Mouse (Mus musculus) megakaryocyte, embryonic 14.5 days (primary cell): ENCODE measurements at regions not wholly inside any gene's neighbourhood (a gene's known extent, or its start where the extent isn't known, plus 50 kb on each side); places are given as distances from the start of the nearest gene placed in this dataset.

Experiments
- H3K27me3 ChIP-seq: replicated peaks from 2 replicates; pipeline ENCODE3; 2012; ENCODE audit warnings: inconsistent platforms
- H3K36me3 ChIP-seq: replicated peaks from 2 replicates; pipeline ENCODE3; 2012; ENCODE audit warnings: low read length, inconsistent platforms, mixed read lengths
- H3K4me1 ChIP-seq: 2 replicates; pipeline ENCODE4 v1.6.1; 2012; ENCODE audit warnings: inconsistent platforms
- H3K4me3 ChIP-seq: replicated peaks from 2 replicates; pipeline ENCODE3; 2012; ENCODE audit warnings: moderate library complexity, mild to moderate bottlenecking, inconsistent platforms
- H3K9me3 ChIP-seq: 2 replicates; pipeline ENCODE4 v1.6.1; 2012; ENCODE audit warnings: inconsistent platforms
- FLI1 ChIP-seq: IDR thresholded peaks from 2 replicates; pipeline ENCODE4 v1.6.1; 2012; ENCODE audit warnings: low read length, inconsistent platforms, mixed read lengths
- GATA1 ChIP-seq: IDR thresholded peaks from 3 replicates; pipeline ENCODE4 v1.6.1; 2012; ENCODE audit warnings: mixed read lengths, low read length, inconsistent platforms, borderline replicate concordance

- no peaks in the 10 kb centered on the region for H3K27me3 ChIP-seq
- H3K9me3 ChIP-seq, result 0 out of 2 replicates have a peak, but pooled peaks cover 4% of the 10 kb centered on the region
- H3K4me3 ChIP-seq, result no peak overlapping the region
- H3K4me1 ChIP-seq, result no peaks in the 10 kb centered on the region
- TF ChIP-seq FLI1 (no peak), GATA1 (no peak)
- no peaks in the 10 kb centered on the region for H3K36me3 ChIP-seq
Measured at GRCm38 (mm10) chr17:80833355-80834175, 105.3 kb upstream of the Map4k3 start.

DNA sequence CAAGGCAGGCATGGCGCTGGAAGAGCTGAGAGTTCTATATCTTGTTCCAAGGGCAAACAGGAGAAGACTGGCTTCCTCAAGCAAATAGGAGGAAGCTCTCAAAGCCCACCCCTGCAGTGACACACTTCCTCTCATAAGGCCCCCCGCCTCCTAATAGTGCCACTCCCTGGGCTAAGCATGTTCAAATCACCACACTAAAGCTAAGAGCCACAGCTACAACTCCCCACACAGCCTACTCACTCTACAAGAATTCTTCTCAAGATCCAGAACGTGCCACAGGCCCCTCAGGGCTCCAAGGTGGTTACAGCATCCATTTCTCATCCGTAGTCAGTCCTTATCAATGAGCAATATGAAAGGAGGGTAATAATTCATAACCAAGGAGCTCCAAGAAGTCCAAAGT lies 103.4 kb upstream of the Map4k3 start:
- TF ChIP-seq GATA1, result no peak
- TF ChIP-seq FLI1, result no peak
- H3K27me3 ChIP-seq, result no peaks in the 10 kb centered on the region
- H3K4me1 ChIP-seq, result no peaks in the 10 kb centered on the region
- H3K4me3 ChIP-seq, result no peak overlapping the region
- no peaks in the 10 kb centered on the region for H3K36me3 ChIP-seq
- H3K9me3 ChIP-seq, result 0 out of 2 replicates have a peak, but pooled peaks cover 4% of the 10 kb centered on the region

GRCm38 (mm10) chr17:80827896-80828295 lies 99.6 kb upstream of the Map4k3 start:
- Histone ChIP-seq H3K36me3 (no peaks in the 10 kb centered on the region), H3K4me1 (peaks cover 11% of the 10 kb centered on the region), H3K9me3 (no peaks in the 10 kb centered on the region), H3K4me3 (no peak overlapping the region), H3K27me3 (no peaks in the 10 kb centered on the region)
- TF ChIP-seq GATA1, result no peak
- no peak for TF ChIP-seq FLI1

GRCm38 (mm10) chr17:80827361-80827760 lies 99.1 kb upstream of the Map4k3 start:
- peaks cover 11% of the 10 kb centered on the region for H3K4me1 ChIP-seq
- no peaks in the 10 kb centered on the region for H3K27me3 ChIP-seq
- no peak for TF ChIP-seq FLI1
- TF ChIP-seq GATA1, result no peak

GRCm38 (mm10) chr17:80825971-80826730 lies 97.9 kb upstream of the Map4k3 start:
- H3K4me1 ChIP-seq, result peaks cover 11% of the 10 kb centered on the region
- no peaks in the 10 kb centered on the region for H3K27me3 ChIP-seq
- H3K9me3 ChIP-seq, result no peaks in the 10 kb centered on the region
- H3K36me3 ChIP-seq, result no peaks in the 10 kb centered on the region
- no peak overlapping the region for H3K4me3 ChIP-seq
- no peak for TF ChIP-seq GATA1
- no peak for TF ChIP-seq FLI1

More at GRCm38 (mm10) chr17:80827361-80827760, 99.1 kb upstream of the Map4k3 start:
- no peaks in the 10 kb centered on the region for H3K36me3 ChIP-seq
- no peak overlapping the region for H3K4me3 ChIP-seq
- no peaks in the 10 kb centered on the region for H3K9me3 ChIP-seq

DNA sequence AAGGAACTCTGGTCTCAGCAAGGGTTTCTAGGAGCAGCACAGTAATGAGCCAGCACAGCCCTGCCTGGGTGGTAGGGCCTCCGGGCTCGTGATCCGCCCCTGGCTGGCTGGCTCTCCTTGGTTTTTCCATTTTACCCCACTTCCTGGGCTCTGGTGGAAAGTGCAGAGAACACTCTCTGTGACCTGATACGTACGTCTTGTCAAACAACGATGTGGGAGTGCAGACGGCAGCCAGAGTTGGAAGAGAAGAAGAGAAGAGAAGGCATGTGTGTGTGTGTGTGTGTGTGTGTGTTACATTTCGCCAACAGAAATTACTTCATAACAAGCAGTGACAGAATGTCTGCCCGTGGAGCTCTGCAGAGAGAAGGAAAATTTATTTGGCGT lies 97.2 kb upstream of the Map4k3 start:
- Histone ChIP-seq H3K4me1 (peaks cover 11% of the 10 kb centered on the region), H3K4me3 (peak overlapping the region; percentile 28), H3K9me3 (no peaks in the 10 kb centered on the region), H3K27me3 (no peaks in the 10 kb centered on the region), H3K36me3 (no peaks in the 10 kb centered on the region)
- TF ChIP-seq GATA1, result no peak
- no peak for TF ChIP-seq FLI1

DNA sequence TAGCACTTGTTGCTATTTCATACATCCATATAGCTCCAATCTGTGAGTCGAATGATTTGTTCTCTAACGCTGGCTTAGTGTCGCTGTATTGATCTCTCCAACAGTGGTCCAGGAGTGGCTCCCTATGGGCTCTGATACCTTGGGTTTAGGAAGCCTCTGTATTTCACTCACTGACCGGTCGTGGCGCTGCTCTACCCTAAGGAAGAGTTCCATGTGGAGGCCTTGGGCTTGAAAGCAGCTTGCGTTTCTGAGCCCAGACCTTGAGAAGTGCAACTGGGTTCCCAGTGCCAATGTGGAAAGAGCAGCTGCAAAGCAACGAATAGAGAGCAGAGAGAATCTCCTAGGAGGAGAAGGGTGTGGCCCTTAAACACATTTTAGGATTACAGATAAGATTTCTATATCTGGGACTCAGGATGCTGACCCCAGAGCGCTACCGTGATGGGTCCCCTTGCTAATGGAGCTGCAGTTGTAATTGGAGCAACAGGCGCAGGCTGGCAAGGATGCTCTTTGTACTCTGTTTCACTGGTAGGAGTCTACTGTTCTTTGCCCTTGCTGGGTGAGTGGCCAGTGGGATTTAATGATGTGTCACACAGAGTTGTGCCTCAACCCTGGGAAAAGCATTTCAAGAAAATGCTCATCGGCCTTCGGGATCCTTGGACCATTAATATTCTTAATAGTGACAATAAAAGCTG lies 96.7 kb upstream of the Map4k3 start:
- peaks cover 11% of the 10 kb centered on the region for H3K4me1 ChIP-seq
- H3K36me3 ChIP-seq, result no peaks in the 10 kb centered on the region
- TF ChIP-seq FLI1 (no peak), GATA1 (no peak)
- no peaks in the 10 kb centered on the region for H3K9me3 ChIP-seq
- H3K4me3 ChIP-seq, result no peak overlapping the region
- H3K27me3 ChIP-seq, result no peaks in the 10 kb centered on the region

GRCm38 (mm10) chr17:80824261-80824660 lies 96.0 kb upstream of the Map4k3 start:
- TF ChIP-seq GATA1, result no peak
- no peak for TF ChIP-seq FLI1
- H3K4me3 ChIP-seq, result no peak overlapping the region
- peaks cover 11% of the 10 kb centered on the region for H3K4me1 ChIP-seq
- H3K36me3 ChIP-seq, result no peaks in the 10 kb centered on the region
- no peaks in the 10 kb centered on the region for H3K27me3 ChIP-seq
- no peaks in the 10 kb centered on the region for H3K9me3 ChIP-seq

- Histone ChIP-seq H3K36me3 (no peaks in the 10 kb centered on the region), H3K4me3 (no peak overlapping the region), H3K9me3 (peaks cover 4% of the 10 kb centered on the region), H3K27me3 (no peaks in the 10 kb centered on the region), H3K4me1 (peaks cover 7% of the 10 kb centered on the region)
- TF ChIP-seq GATA1 (no peak), FLI1 (no peak)
Measured at GRCm38 (mm10) chr17:80820888-80821287, 92.6 kb upstream of the Map4k3 start.

DNA sequence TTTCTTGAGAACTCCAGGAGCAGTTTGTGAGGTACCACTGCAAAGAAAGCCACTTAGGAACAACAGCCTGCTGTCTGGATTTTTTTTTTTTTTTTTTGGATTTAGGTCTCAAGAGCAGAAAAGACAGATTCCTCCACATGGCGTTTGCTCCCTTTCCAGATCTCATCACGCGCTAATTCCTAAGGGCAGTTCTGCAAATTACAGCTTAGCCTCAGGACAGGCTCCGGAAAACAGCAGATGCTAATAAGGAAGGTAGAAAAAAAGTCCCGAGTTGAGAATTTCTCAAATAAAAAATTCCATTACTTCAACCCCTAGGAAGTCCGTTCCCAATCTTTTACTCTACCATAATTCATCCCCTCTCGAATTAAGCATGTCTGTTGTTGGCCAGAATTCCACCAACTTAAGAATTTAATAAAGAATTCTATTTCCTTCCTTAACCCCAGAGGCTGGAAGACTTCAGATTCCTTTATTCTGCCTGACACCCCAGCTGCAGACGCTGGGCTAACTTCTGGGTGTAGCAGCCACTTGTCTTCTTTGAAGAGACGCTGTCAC lies 90.3 kb upstream of the Map4k3 start:
- no peaks in the 10 kb centered on the region for H3K4me1 ChIP-seq
- peaks cover 4% of the 10 kb centered on the region for H3K9me3 ChIP-seq
- H3K4me3 ChIP-seq, result no peak overlapping the region
- peaks cover 2% of the 10 kb centered on the region for H3K27me3 ChIP-seq
- TF ChIP-seq GATA1 (no peak), FLI1 (no peak)
- no peaks in the 10 kb centered on the region for H3K36me3 ChIP-seq
